Mouse (Mus musculus): Measurements from ENCODE around the gene S100a4. TPM values are rescaled to one million over a fixed set of nuclear protein-coding genes. Genes with fewer than 3 reads are reported as not detected.

The S100a4 gene
- total RNA-seq, 2 experiments from 2014 or later = 4.6 to 4.8 TPM

GRCm38 (mm10) chr3:90586016-90586643 lies 17.4 kb upstream of the S100a4 start:
- intact Hi-C loops (cut with DNase I) = loop anchor here (1.0 to 2.0 kb wide), 2 partner anchors 19 to 29 kb away; no protein-coding TSS in a partner anchor
- Histone ChIP-seq H3K27ac (peak overlapping the region; percentile 77), H3K4me3 (no peak overlapping the region)
- TF ChIP-seq CTCF (IDR thresholded peaks at IDR 0.05) = no peak
- no peak for DNase-seq (ENCODE audit: extremely low spot score in 1 of 2, low spot score in 2 of 2)

GRCm38 (mm10) chr3:90586906-90587305 lies 16.7 kb upstream of the S100a4 start:
- TF ChIP-seq CTCF (IDR thresholded peaks at IDR 0.05) = no peak
- DNase-seq (ENCODE audit: extremely low spot score in 1 of 2, low spot score in 2 of 2) = peak in 1 of 2 experiments; percentile 51
- peak overlapping the region; percentile 77 for H3K27ac ChIP-seq
- no peak overlapping the region for H3K4me3 ChIP-seq
- intact Hi-C loops (cut with DNase I) = loop anchor here (1.0 to 2.0 kb wide), 3 partner anchors 18 to 28 kb away; partner anchors contain the start of gene S100a6

DNA sequence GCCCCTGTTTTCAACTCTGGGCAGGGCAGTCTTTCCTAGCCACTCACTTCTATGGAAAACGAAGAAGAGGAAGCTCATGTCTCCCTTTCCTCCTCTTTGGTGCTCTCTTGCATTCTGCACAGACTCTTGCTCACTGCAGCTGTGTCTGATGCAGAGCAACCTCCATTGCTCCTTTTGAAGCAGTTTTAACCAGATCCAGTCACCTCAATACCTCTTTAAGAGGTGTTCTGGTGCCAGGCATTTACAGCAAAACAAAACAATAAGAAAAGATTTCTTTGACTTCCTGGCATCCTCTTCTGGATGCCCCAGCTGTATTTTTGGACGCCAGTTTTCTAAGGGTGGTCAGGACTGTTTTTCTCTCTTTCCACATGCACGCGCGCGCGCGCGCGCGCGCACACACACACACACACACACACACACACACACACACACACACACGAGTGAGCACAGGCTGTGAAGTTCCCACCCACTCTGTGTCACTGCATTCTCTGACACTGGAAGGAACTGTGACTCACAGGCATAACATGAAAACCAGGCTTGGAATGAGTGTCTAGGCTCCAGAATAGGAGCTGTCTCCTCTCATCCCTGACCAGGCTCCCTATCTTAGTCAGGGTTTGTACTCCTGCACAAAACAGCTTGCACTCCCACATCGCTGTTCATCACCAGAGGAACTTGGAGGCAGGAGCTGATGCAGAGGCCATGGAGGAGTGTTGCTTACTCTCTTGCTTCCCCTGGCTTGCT lies 16.0 kb upstream of the S100a4 start:
- intact Hi-C loops (cut with DNase I) = loop anchor here (1.0 to 2.0 kb wide), 2 partner anchors 17 to 25 kb away; partner anchors contain the start of gene S100a6

GRCm38 (mm10) chr3:90589390-90589789 lies 14.2 kb upstream of the S100a4 start:
- intact Hi-C loops (cut with DNase I) = no loop called here
- no peak for DNase-seq (ENCODE audit: extremely low spot score in 1 of 2, low spot score in 2 of 2)

More for the DNA sequence above, 16.0 kb upstream of the S100a4 start:
- TF ChIP-seq CTCF (IDR thresholded peaks at IDR 0.05) = no peak
- Histone ChIP-seq H3K27ac (peak overlapping the region; percentile 77), H3K4me3 (no peak overlapping the region)
- peak in 1 of 2 experiments; percentile 39 for DNase-seq (ENCODE audit: extremely low spot score in 1 of 2, low spot score in 2 of 2)

DNA sequence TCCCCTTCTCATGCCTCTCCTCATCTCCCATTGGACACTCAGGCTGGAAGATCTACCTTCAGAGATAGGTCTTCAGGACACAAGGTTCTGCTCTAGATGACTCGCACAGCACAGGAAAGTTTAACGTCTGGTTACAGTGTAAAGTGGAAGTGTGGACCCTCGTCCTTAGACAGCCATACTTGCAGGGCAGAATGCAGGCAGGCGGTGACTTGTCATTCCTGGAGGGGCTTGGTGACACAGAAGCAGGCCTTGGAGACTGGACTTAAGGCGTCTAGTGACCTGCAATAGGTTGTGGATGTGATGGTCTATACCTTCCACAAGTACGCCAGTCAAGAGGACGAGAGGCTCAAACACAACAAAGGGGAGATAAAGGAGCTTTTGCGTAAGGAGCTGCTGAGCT lies 13.6 kb upstream of the S100a4 start, which contains the start of gene S100a2:
S100a2 (plus strand) TSS at position 301 of the 400 bp plus-strand sequence.
- DNase-seq (ENCODE audit: extremely low spot score in 1 of 2, low spot score in 2 of 2) = no peak
- intact Hi-C loops (cut with DNase I) = no loop called here
- no peak within 1 kb of the TSS for H3K27ac ChIP-seq
- H3K4me3 ChIP-seq = no peak within 1 kb of the TSS
- no peak for TF ChIP-seq CTCF (IDR thresholded peaks at IDR 0.05)

More at GRCm38 (mm10) chr3:90589390-90589789, 14.2 kb upstream of the S100a4 start:
- no peak for TF ChIP-seq CTCF (IDR thresholded peaks at IDR 0.05)
- no peak overlapping the region for H3K27ac ChIP-seq
- no peak overlapping the region for H3K4me3 ChIP-seq

DNA sequence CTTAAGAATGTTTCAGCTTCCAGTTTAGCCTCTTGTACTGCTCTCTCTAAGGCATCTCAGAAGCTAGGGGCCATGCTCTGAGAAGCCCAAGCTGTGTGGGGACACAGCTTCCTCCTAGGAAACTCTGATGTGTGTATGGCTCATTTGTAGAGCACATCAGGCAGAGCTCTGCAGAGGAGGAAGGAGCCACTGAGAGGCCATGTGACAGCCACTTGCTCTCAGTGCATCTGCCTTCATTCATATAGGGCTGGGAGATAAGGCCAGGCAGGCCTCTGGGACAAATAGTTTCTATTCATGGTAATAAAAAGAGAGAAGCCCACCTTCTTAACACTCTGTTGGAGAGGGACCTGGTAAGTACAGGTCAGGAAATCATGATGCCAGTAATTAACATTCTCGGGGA lies 9.1 kb upstream of the S100a4 start:
- H3K4me3 ChIP-seq = no peak overlapping the region
- DNase-seq (ENCODE audit: extremely low spot score in 1 of 2, low spot score in 2 of 2) = no peak
- no peak for TF ChIP-seq CTCF (IDR thresholded peaks at IDR 0.05)
- no peak overlapping the region for H3K27ac ChIP-seq
- intact Hi-C loops (cut with DNase I) = no loop called here

DNA sequence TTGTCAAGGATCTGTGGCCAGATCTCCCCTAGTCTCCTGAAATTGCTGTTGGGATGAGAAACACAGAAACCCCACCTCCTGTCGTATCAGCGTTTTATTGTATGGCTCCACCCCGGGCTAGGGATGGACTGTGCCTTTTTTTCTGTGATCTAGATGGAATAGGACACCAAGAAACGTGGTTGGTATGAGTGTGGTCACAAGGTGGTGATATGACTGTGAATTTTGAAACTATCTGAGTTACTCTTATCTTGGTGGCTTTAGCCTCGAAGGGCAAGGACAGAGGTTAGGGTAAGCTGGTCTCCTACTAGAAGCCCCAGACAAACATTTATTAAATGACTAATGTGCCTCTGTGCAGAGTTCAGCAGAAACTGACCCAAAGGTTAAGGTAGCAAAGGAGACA lies 8.0 kb upstream of the S100a4 start:
- DNase-seq (ENCODE audit: extremely low spot score in 1 of 2, low spot score in 2 of 2) = no peak
- TF ChIP-seq CTCF (IDR thresholded peaks at IDR 0.05) = no peak
- intact Hi-C loops (cut with DNase I) = no loop called here
- no peak overlapping the region for H3K27ac ChIP-seq
- no peak overlapping the region for H3K4me3 ChIP-seq

- TF ChIP-seq CTCF (IDR thresholded peaks at IDR 0.05) = no peak
- intact Hi-C loops (cut with DNase I) = no loop called here
- H3K4me3 ChIP-seq = no peak overlapping the region
- no peak for DNase-seq (ENCODE audit: extremely low spot score in 1 of 2, low spot score in 2 of 2)
- H3K27ac ChIP-seq = no peak overlapping the region
These were observed 6.8 kb upstream of the S100a4 start for GRCm38 (mm10) chr3:90596810-90597209.

- intact Hi-C loops (cut with DNase I) = no loop called here
- Histone ChIP-seq H3K4me3 (no peak overlapping the region), H3K27ac (no peak overlapping the region)
- TF ChIP-seq CTCF (IDR thresholded peaks at IDR 0.05) = no peak
- DNase-seq (ENCODE audit: extremely low spot score in 1 of 2, low spot score in 2 of 2) = no peak
These were observed 5.8 kb upstream of the S100a4 start for GRCm38 (mm10) chr3:90597736-90598135.

GRCm38 (mm10) chr3:90598212-90598611 lies 5.4 kb upstream of the S100a4 start:
- Histone ChIP-seq H3K27ac (no peak overlapping the region), H3K4me3 (no peak overlapping the region)
- intact Hi-C loops (cut with DNase I) = no loop called here
- DNase-seq (ENCODE audit: extremely low spot score in 1 of 2, low spot score in 2 of 2) = no peak
- TF ChIP-seq CTCF (IDR thresholded peaks at IDR 0.05) = no peak

- intact Hi-C loops (cut with DNase I) = no loop called here
- Histone ChIP-seq H3K27ac (no peak overlapping the region), H3K4me3 (no peak overlapping the region)
- no peak for DNase-seq (ENCODE audit: extremely low spot score in 1 of 2, low spot score in 2 of 2)
- no peak for TF ChIP-seq CTCF (IDR thresholded peaks at IDR 0.05)
These were observed 4.2 kb upstream of the S100a4 start for GRCm38 (mm10) chr3:90599401-90599800.

- TF ChIP-seq CTCF (IDR thresholded peaks at IDR 0.05) = no peak
- H3K27ac ChIP-seq = no peak overlapping the region
- no peak for DNase-seq (ENCODE audit: extremely low spot score in 1 of 2, low spot score in 2 of 2)
- no peak overlapping the region for H3K4me3 ChIP-seq
- intact Hi-C loops (cut with DNase I) = no loop called here
These were observed 3.5 kb upstream of the S100a4 start for GRCm38 (mm10) chr3:90600036-90600435.
